18 mouse cellular contexts compared by ENCODE assay signal in the genomic region with DNA sequence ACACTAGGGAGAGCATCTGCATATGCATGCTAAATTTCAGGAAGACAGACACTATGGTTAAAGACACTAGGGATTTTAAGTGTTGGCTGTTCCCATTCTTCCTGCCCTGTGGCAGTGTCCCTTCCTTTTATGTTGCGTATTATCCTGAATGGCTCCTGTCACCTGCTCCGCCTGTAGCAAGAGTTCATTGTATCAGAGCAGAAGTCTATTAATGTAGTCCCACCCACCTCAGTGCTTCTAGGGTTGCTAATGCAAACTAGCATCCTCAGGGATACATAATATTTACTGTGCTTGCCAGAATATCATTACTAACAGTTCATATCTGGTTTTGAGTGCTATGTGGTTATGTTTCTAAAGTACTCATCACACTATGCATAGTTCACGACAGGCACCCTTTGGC.
DNase-seq lines count a peak whose midpoint lies in the region; ATAC-seq and TF ChIP-seq lines count a peak whose summit lies in the region.
"Had no signal": no experiment of that assay in that cellular context is flagged by ENCODE, and none has a peak within 500 bp of the region (broad histone marks: within the 10 kb centered on the region; RNA-seq: fewer than 3 reads in every experiment).

No protein-coding gene starts in this region.

- H3K9ac ChIP-seq in hindbrain, embryonic 11.5 days (ENCODE audit: low read depth, low read length): no peak overlapping the region
- no peak overlapping the region for H3K9ac ChIP-seq in hindbrain, embryonic 16.5 days (ENCODE audit: low read depth, low read length)
- no peak overlapping the region for H3K9ac ChIP-seq in midbrain, embryonic 12.5 days (replicated peaks)
- no peak overlapping the region for H3K9ac ChIP-seq in midbrain, postnatal 0 days (replicated peaks; ENCODE audit: low read length, poor library complexity, severe bottlenecking)
- H3K9ac ChIP-seq in neural tube, embryonic 13.5 days: no peak overlapping the region
- no peak overlapping the region for H3K9ac ChIP-seq in neural tube, embryonic 14.5 days (replicated peaks; ENCODE audit: low read depth, low read length)
- no peak overlapping the region for H3K9ac ChIP-seq in intestine, embryonic 15.5 days
- H3K9ac ChIP-seq: embryonic facial prominence, embryonic 13.5 days; forebrain, embryonic 12.5 days; heart, embryonic 13.5 days had no signal

- H3K4me1 ChIP-seq in hindbrain, embryonic 11.5 days (replicated peaks; ENCODE audit: control insufficient read depth, insufficient read depth, low read length): no peaks in the 10 kb centered on the region
- H3K4me1 ChIP-seq in hindbrain, embryonic 16.5 days (ENCODE audit: control insufficient read depth, insufficient read depth, low read depth, low read length): no peaks in the 10 kb centered on the region
- peaks cover 3% of the 10 kb centered on the region; the same call in 1 of the 2 replicates for H3K4me1 ChIP-seq in midbrain, embryonic 12.5 days
- H3K4me1 ChIP-seq in midbrain, postnatal 0 days (ENCODE audit: insufficient read depth, low read length): no peaks in the 10 kb centered on the region
- H3K4me1 ChIP-seq in neural tube, embryonic 13.5 days (replicated peaks): peaks cover 18% of the 10 kb centered on the region
- H3K4me1 ChIP-seq in neural tube, embryonic 14.5 days (ENCODE audit: control insufficient read depth, insufficient read depth, low read length): peaks cover 9% of the 10 kb centered on the region; the same call in 1 of the 2 replicates
- no peaks in the 10 kb centered on the region for H3K4me1 ChIP-seq in intestine, embryonic 15.5 days (replicated peaks)
- H3K4me1 ChIP-seq: embryonic facial prominence, embryonic 13.5 days; forebrain, embryonic 12.5 days had no signal

- WGBS in hindbrain, embryonic 11.5 days: 77% methylated on average over 3 of the region's 3 CpGs
- WGBS in hindbrain, embryonic 16.5 days: 53% methylated on average over 3 of the region's 3 CpGs
- WGBS in midbrain, embryonic 12.5 days: 67% methylated on average over 3 of the region's 3 CpGs
- 47% methylated on average over 3 of the region's 3 CpGs for WGBS in midbrain, postnatal 0 days
- 41% methylated on average over 3 of the region's 3 CpGs for WGBS in neural tube, embryonic 13.5 days
- 24% methylated on average over 3 of the region's 3 CpGs for WGBS in neural tube, embryonic 14.5 days
- 84% methylated on average over 3 of the region's 3 CpGs for WGBS in intestine, embryonic 15.5 days

- DNase-seq in hindbrain, embryonic 11.5 days (ENCODE audit: low spot score): no peak
- DNase-seq in midbrain, postnatal 0 days (ENCODE audit: low spot score): no peak
- no peak for DNase-seq in neural tube, embryonic 10.5 days (ENCODE audit: extremely low spot score, low spot score)
- DNase-seq: adrenal gland, postnatal 14 days; cerebellum, adult 18-20 months; cerebellum, adult 9-11 months; cerebellum, postnatal 36 days; gastrocnemius, postnatal 10 days; heart, postnatal 36 days had no signal

- ATAC-seq in hindbrain, embryonic 11.5 days (ENCODE audit: low FRiP score): peak; percentile 49
- no peak for ATAC-seq in hindbrain, embryonic 16.5 days
- ATAC-seq in midbrain, embryonic 12.5 days (ENCODE audit: low FRiP score, low read depth): peak; percentile 68; the same call in 1 of the 2 replicates
- ATAC-seq in midbrain, postnatal 0 days (ENCODE audit: low FRiP score): no peak
- peak; percentile 58 for ATAC-seq in neural tube, embryonic 13.5 days (ENCODE audit: low read depth)
- ATAC-seq in neural tube, embryonic 14.5 days (ENCODE audit: low read depth): peak; percentile 70; the same call in 1 of the 2 replicates
- ATAC-seq in intestine, embryonic 15.5 days: no peak
- ATAC-seq: activated CD4-positive, CD25-positive, alpha-beta regulatory T cell, adult 4 months had no signal

- no peak overlapping the region for H3K27ac ChIP-seq in hindbrain, embryonic 11.5 days (ENCODE audit: low read depth, low read length)
- H3K27ac ChIP-seq in hindbrain, embryonic 16.5 days (ENCODE audit: low read depth, low read length): no peak overlapping the region
- H3K27ac ChIP-seq in midbrain, embryonic 12.5 days (replicated peaks): no peak overlapping the region
- no peak overlapping the region for H3K27ac ChIP-seq in midbrain, postnatal 0 days (ENCODE audit: low read depth, low read length)
- peak overlapping the region; percentile 65 for H3K27ac ChIP-seq in neural tube, embryonic 13.5 days (replicated peaks)
- no peak overlapping the region for H3K27ac ChIP-seq in neural tube, embryonic 14.5 days (ENCODE audit: low read depth, low read length)
- no peak overlapping the region for H3K27ac ChIP-seq in intestine, embryonic 15.5 days
- H3K27ac ChIP-seq: embryonic facial prominence, embryonic 13.5 days; forebrain, embryonic 12.5 days; heart, embryonic 13.5 days had no signal

- TF ChIP-seq CTCF in midbrain, postnatal 0 days (IDR thresholded peaks at IDR 0.05): no peak

- H3K27me3 ChIP-seq in hindbrain, embryonic 11.5 days (ENCODE audit: control insufficient read depth, insufficient read depth, low read length): no peaks in the 10 kb centered on the region
- H3K27me3 ChIP-seq in hindbrain, embryonic 16.5 days (replicated peaks; ENCODE audit: control insufficient read depth, insufficient read depth, low read length): no peaks in the 10 kb centered on the region
- no peaks in the 10 kb centered on the region for H3K27me3 ChIP-seq in midbrain, embryonic 12.5 days
- H3K27me3 ChIP-seq in midbrain, postnatal 0 days (ENCODE audit: insufficient read depth, low read length): no peaks in the 10 kb centered on the region
- no peaks in the 10 kb centered on the region for H3K27me3 ChIP-seq in neural tube, embryonic 13.5 days
- H3K27me3 ChIP-seq in neural tube, embryonic 14.5 days (ENCODE audit: control insufficient read depth, insufficient read depth, low read length): no peaks in the 10 kb centered on the region
- no peaks in the 10 kb centered on the region for H3K27me3 ChIP-seq in intestine, embryonic 15.5 days (replicated peaks)
- H3K27me3 ChIP-seq: embryonic facial prominence, embryonic 13.5 days; forebrain, embryonic 12.5 days; heart, embryonic 13.5 days had no signal

- no peak overlapping the region for H3K4me3 ChIP-seq in hindbrain, embryonic 11.5 days (ENCODE audit: low read depth, low read length)
- no peak overlapping the region for H3K4me3 ChIP-seq in hindbrain, embryonic 16.5 days (ENCODE audit: low read length)
- H3K4me3 ChIP-seq in midbrain, embryonic 12.5 days: no peak overlapping the region
- no peak overlapping the region for H3K4me3 ChIP-seq in midbrain, postnatal 0 days (ENCODE audit: low read depth, low read length)
- no peak overlapping the region for H3K4me3 ChIP-seq in neural tube, embryonic 13.5 days
- H3K4me3 ChIP-seq in neural tube, embryonic 14.5 days (ENCODE audit: low read depth, low read length): no peak overlapping the region
- no peak overlapping the region for H3K4me3 ChIP-seq in intestine, embryonic 15.5 days (replicated peaks)
- H3K4me3 ChIP-seq: embryonic facial prominence, embryonic 13.5 days; forebrain, embryonic 12.5 days; heart, embryonic 13.5 days had no signal

- no peak overlapping the region for H3K4me2 ChIP-seq in hindbrain, embryonic 11.5 days (replicated peaks; ENCODE audit: low read depth, low read length)
- no peak overlapping the region for H3K4me2 ChIP-seq in hindbrain, embryonic 16.5 days (ENCODE audit: low read length)
- no peak overlapping the region for H3K4me2 ChIP-seq in midbrain, embryonic 12.5 days (replicated peaks)
- H3K4me2 ChIP-seq in midbrain, postnatal 0 days (ENCODE audit: low read depth, low read length, poor library complexity, severe bottlenecking): no peak overlapping the region
- H3K4me2 ChIP-seq in neural tube, embryonic 13.5 days: no peak overlapping the region
- no peak overlapping the region for H3K4me2 ChIP-seq in neural tube, embryonic 14.5 days (ENCODE audit: low read depth, low read length)
- no peak overlapping the region for H3K4me2 ChIP-seq in intestine, embryonic 15.5 days (replicated peaks)
- H3K4me2 ChIP-seq: embryonic facial prominence, embryonic 13.5 days; forebrain, embryonic 12.5 days; heart, embryonic 13.5 days had no signal

- no peaks in the 10 kb centered on the region for H3K36me3 ChIP-seq in hindbrain, embryonic 11.5 days (ENCODE audit: control insufficient read depth, insufficient read depth, low read length)
- no peaks in the 10 kb centered on the region for H3K36me3 ChIP-seq in hindbrain, embryonic 16.5 days (ENCODE audit: control insufficient read depth, insufficient read depth, low read length)
- no peaks in the 10 kb centered on the region for H3K36me3 ChIP-seq in midbrain, embryonic 12.5 days
- H3K36me3 ChIP-seq in midbrain, postnatal 0 days (ENCODE audit: insufficient read depth, low read length): no peaks in the 10 kb centered on the region
- H3K36me3 ChIP-seq in neural tube, embryonic 13.5 days: no peaks in the 10 kb centered on the region
- no peaks in the 10 kb centered on the region for H3K36me3 ChIP-seq in neural tube, embryonic 14.5 days (ENCODE audit: control insufficient read depth, insufficient read depth, low read length)
- H3K36me3 ChIP-seq in intestine, embryonic 15.5 days: no peaks in the 10 kb centered on the region
- H3K36me3 ChIP-seq: embryonic facial prominence, embryonic 13.5 days; forebrain, embryonic 12.5 days; heart, embryonic 13.5 days had no signal

- no peaks in the 10 kb centered on the region for H3K9me3 ChIP-seq in hindbrain, embryonic 11.5 days (ENCODE audit: control insufficient read depth, low read length)
- H3K9me3 ChIP-seq in hindbrain, embryonic 16.5 days (ENCODE audit: control insufficient read depth, low read length): no peaks in the 10 kb centered on the region
- no peaks in the 10 kb centered on the region for H3K9me3 ChIP-seq in midbrain, embryonic 12.5 days
- no peaks in the 10 kb centered on the region for H3K9me3 ChIP-seq in midbrain, postnatal 0 days (ENCODE audit: low read length)
- no peaks in the 10 kb centered on the region for H3K9me3 ChIP-seq in neural tube, embryonic 13.5 days
- H3K9me3 ChIP-seq in neural tube, embryonic 14.5 days (ENCODE audit: control insufficient read depth, low read length): no peaks in the 10 kb centered on the region
- H3K9me3 ChIP-seq in intestine, embryonic 15.5 days: no peaks in the 10 kb centered on the region
- H3K9me3 ChIP-seq: embryonic facial prominence, embryonic 13.5 days; forebrain, embryonic 12.5 days; heart, embryonic 13.5 days had no signal

Comparison
In these comparisons a context has a peak if more than half of its experiments do, and no peak if none do; other contexts are left out.
1. ATAC-seq: peak in hindbrain, embryonic 11.5 days (single experiment), midbrain, embryonic 12.5 days (single experiment), neural tube, embryonic 13.5 days (single experiment) and neural tube, embryonic 14.5 days (single experiment); none in hindbrain, embryonic 16.5 days (single experiment), midbrain, postnatal 0 days (single experiment) and intestine, embryonic 15.5 days (single experiment).